In genomic region chr9:66061656-66062055, GRCm38 (mm10) we compare ENCODE assay signal across 10 mouse cellular contexts. TPM values are rescaled to one million over a fixed set of nuclear protein-coding genes. Genes with fewer than 3 reads are reported as not detected.
A peak's percentile ranks its signal among the peaks of the same experiment; 100 is the strongest.
DNase-seq lines count a peak whose midpoint lies in the region; ATAC-seq and TF ChIP-seq lines count a peak whose summit lies in the region.
"Had no signal": no experiment of that assay in that cellular context is flagged by ENCODE, and none has a peak within 500 bp of the region (broad histone marks: within the 10 kb centered on the region; RNA-seq: fewer than 3 reads in every experiment).

No protein-coding gene starts in this region.

- no peaks in the 10 kb centered on the region for H3K4me1 ChIP-seq in kidney, postnatal 0 days (replicated peaks; ENCODE audit: insufficient read depth, low read length)
- H3K4me1 ChIP-seq in embryonic fibroblast, embryonic 13.5 days (ENCODE audit: control insufficient read depth, insufficient read depth, low read length), result no peaks in the 10 kb centered on the region
- peaks cover 18% of the 10 kb centered on the region for H3K4me1 ChIP-seq in intestine, embryonic 15.5 days (replicated peaks)
- peaks cover 13% of the 10 kb centered on the region for H3K4me1 ChIP-seq in midbrain, postnatal 0 days (ENCODE audit: insufficient read depth, low read length)

- H3K9ac ChIP-seq in kidney, postnatal 0 days (ENCODE audit: low read depth, low read length), result no peak overlapping the region
- 0 out of 2 replicates have a peak overlapping the region, but pooled peaks have one; percentile 79 for H3K9ac ChIP-seq in intestine, embryonic 15.5 days
- no peak overlapping the region for H3K9ac ChIP-seq in midbrain, postnatal 0 days (replicated peaks; ENCODE audit: low read length, poor library complexity, severe bottlenecking)

- H3K9me3 ChIP-seq in kidney, postnatal 0 days (replicated peaks; ENCODE audit: low read length), result no peaks in the 10 kb centered on the region
- no peaks in the 10 kb centered on the region for H3K9me3 ChIP-seq in intestine, embryonic 15.5 days
- no peaks in the 10 kb centered on the region for H3K9me3 ChIP-seq in midbrain, postnatal 0 days (ENCODE audit: low read length)

- 53% methylated on average over 3 of the region's 3 CpGs for WGBS in kidney, postnatal 0 days
- WGBS in intestine, embryonic 15.5 days, result 77% methylated on average over 3 of the region's 3 CpGs
- 80% methylated on average over 3 of the region's 3 CpGs for WGBS in midbrain, postnatal 0 days

- TF ChIP-seq CTCF in kidney, postnatal 0 days (IDR thresholded peaks at IDR 0.05; ENCODE audit: low read depth), result no peak
- TF ChIP-seq CTCF in embryonic fibroblast, embryonic 13.5 days (IDR thresholded peaks at IDR 0.05; ENCODE audit: borderline replicate concordance, insufficient read depth, low read length), result no peak
- TF ChIP-seq CTCF in midbrain, postnatal 0 days (IDR thresholded peaks at IDR 0.05), result no peak

- ATAC-seq in kidney, postnatal 0 days (replicated peaks; ENCODE audit: low FRiP score, low read depth), result no peak
- no peak for ATAC-seq in intestine, embryonic 15.5 days
- ATAC-seq in midbrain, postnatal 0 days (ENCODE audit: low FRiP score), result no peak

- H3K27me3 ChIP-seq in kidney, postnatal 0 days (ENCODE audit: insufficient read depth, low read length), result no peaks in the 10 kb centered on the region
- no peaks in the 10 kb centered on the region for H3K27me3 ChIP-seq in intestine, embryonic 15.5 days (replicated peaks)
- H3K27me3 ChIP-seq in midbrain, postnatal 0 days (ENCODE audit: insufficient read depth, low read length), result no peaks in the 10 kb centered on the region

- no peak for TF ChIP-seq POLR2A in embryonic fibroblast, embryonic 13.5 days (IDR thresholded peaks at IDR 0.05; ENCODE audit: low read depth, low read length)

- no peak for DNase-seq in kidney, postnatal 0 days (ENCODE audit: low spot score)
- no peak for DNase-seq in kidney, adult 9 months
- DNase-seq in midbrain, postnatal 0 days (ENCODE audit: low spot score), result no peak
- no peak for DNase-seq in ovary, postnatal 14 days (ENCODE audit: low spot score)
- no peak for DNase-seq in right cerebral cortex, postnatal 36 days (ENCODE audit: low spot score in 2 of 2)
- no peak for DNase-seq in cerebellum, adult 9-10 months
- DNase-seq: cerebellum, postnatal 36 days; right cerebral cortex, postnatal 25 days had no signal

- peak overlapping the region; percentile 73 for H3K4me2 ChIP-seq in kidney, postnatal 0 days (ENCODE audit: low read length)
- H3K4me2 ChIP-seq in intestine, embryonic 15.5 days (replicated peaks), result peak overlapping the region; percentile 70
- peak overlapping the region; percentile 56 for H3K4me2 ChIP-seq in midbrain, postnatal 0 days (ENCODE audit: low read depth, low read length, poor library complexity, severe bottlenecking)

- H3K27ac ChIP-seq in kidney, postnatal 0 days, result no peak overlapping the region
- H3K27ac ChIP-seq in embryonic fibroblast, embryonic 13.5 days (ENCODE audit: insufficient read depth, low read length), result no peak overlapping the region
- H3K27ac ChIP-seq in intestine, embryonic 15.5 days, result no peak overlapping the region
- H3K27ac ChIP-seq in midbrain, postnatal 0 days (ENCODE audit: low read depth, low read length), result no peak overlapping the region

- peaks cover 38% of the 10 kb centered on the region for H3K36me3 ChIP-seq in kidney, postnatal 0 days (ENCODE audit: insufficient read depth, low read length)
- peaks cover 34% of the 10 kb centered on the region for H3K36me3 ChIP-seq in intestine, embryonic 15.5 days
- peaks cover 37% of the 10 kb centered on the region for H3K36me3 ChIP-seq in midbrain, postnatal 0 days (ENCODE audit: insufficient read depth, low read length)

- H3K4me3 ChIP-seq in kidney, postnatal 0 days (replicated peaks; ENCODE audit: low read depth, low read length), result no peak overlapping the region
- peak overlapping the region; percentile 88 for H3K4me3 ChIP-seq in embryonic fibroblast, embryonic 13.5 days (ENCODE audit: insufficient read depth, low read length)
- 0 out of 2 replicates have a peak overlapping the region, but pooled peaks have one; percentile 82 for H3K4me3 ChIP-seq in intestine, embryonic 15.5 days (replicated peaks)
- H3K4me3 ChIP-seq in midbrain, postnatal 0 days (ENCODE audit: low read depth, low read length), result peak overlapping the region; percentile 77; the same call in 1 of the 2 replicates

RNA-seq across cellular contexts. Expression of gene Ppib, which starts 1.6 kb away (rescaled TPM):
- 760 and 789 TPM in 2 replicates for polyA plus RNA-seq in kidney, postnatal 0 days (2015; fragmentation: Nextera tagmentation; extraction: Ambion mirVana)
- polyA plus RNA-seq in embryonic fibroblast, embryonic 13.5 days (2011; ENCODE audit: insufficient read length, low read depth, missing spikeins), result 484 and 532 TPM in 2 replicates
- polyA plus RNA-seq in intestine, embryonic 15.5 days (2015; fragmentation: Nextera tagmentation; extraction: Ambion mirVana), result 638 and 715 TPM in 2 replicates
- 209 and 255 TPM in 2 replicates for total RNA-seq in midbrain, postnatal 0 days (2014; rRNA removed)
- 339 and 341 TPM in 2 replicates for polyA plus RNA-seq in midbrain, postnatal 0 days (2015; fragmentation: Nextera tagmentation; extraction: Ambion mirVana)

RNA-seq across cellular contexts. Expression of gene Snx22, which starts 7.9 kb away (rescaled TPM):
- 1.1 and 1.4 TPM in 2 replicates for polyA plus RNA-seq in kidney, postnatal 0 days (2015; fragmentation: Nextera tagmentation; extraction: Ambion mirVana)
- 0.25 and 0.33 TPM in 2 replicates for polyA plus RNA-seq in embryonic fibroblast, embryonic 13.5 days (2011; ENCODE audit: insufficient read length, low read depth, missing spikeins)
- 1.1 and 1.4 TPM in 2 replicates for polyA plus RNA-seq in intestine, embryonic 15.5 days (2015; fragmentation: Nextera tagmentation; extraction: Ambion mirVana)
- total RNA-seq in midbrain, postnatal 0 days (2014; rRNA removed), result 6.7 and 7.4 TPM in 2 replicates
- 9.6 and 11.1 TPM in 2 replicates for polyA plus RNA-seq in midbrain, postnatal 0 days (2015; fragmentation: Nextera tagmentation; extraction: Ambion mirVana)
